ENCODE assay signal across 25 mouse cellular contexts in the genomic region with DNA sequence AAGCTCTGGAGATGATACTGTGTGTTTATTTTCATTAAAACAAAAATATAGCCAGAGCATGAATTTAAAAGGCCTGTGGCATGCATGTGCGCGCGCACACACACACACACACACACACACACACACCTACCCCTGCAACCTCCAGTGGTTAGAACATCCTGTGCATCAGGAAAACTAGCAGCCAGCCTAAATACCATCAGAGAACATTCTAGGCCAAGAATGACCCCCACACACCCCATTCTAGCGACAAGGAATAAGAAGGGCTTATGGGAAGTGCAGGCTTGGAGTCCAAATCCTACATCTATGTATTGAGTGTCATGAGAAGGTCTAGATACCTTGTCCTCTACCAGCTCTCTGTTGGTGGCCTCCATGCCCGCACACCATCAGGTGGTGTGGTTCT. TPM values are rescaled to one million over a fixed set of nuclear protein-coding genes. Genes with fewer than 3 reads are reported as not detected.
DNase-seq lines count a peak whose midpoint lies in the region; ATAC-seq and TF ChIP-seq lines count a peak whose summit lies in the region.
"Had no signal": no experiment of that assay in that cellular context is flagged by ENCODE, and none has a peak within 500 bp of the region (broad histone marks: within the 10 kb centered on the region; RNA-seq: fewer than 3 reads in every experiment).

No protein-coding gene starts in this region.

- H3K9ac ChIP-seq in limb, embryonic 12.5 days (replicated peaks) = 0 out of 2 replicates have a peak overlapping the region, but pooled peaks have one; percentile 44
- H3K9ac ChIP-seq: forebrain, embryonic 12.5 days had no signal

- H3K27me3 ChIP-seq in megakaryocyte, embryonic 14.5 days (replicated peaks) = peaks cover 12% of the 10 kb centered on the region
- H3K27me3 ChIP-seq in limb, embryonic 12.5 days = peaks cover 28% of the 10 kb centered on the region

- no peak overlapping the region for H3K4me3 ChIP-seq in gastrocnemius, adult 2 months
- H3K4me3 ChIP-seq in megakaryocyte, embryonic 14.5 days (replicated peaks) = peak overlapping the region; percentile 90
- H3K4me3 ChIP-seq in limb, embryonic 12.5 days (replicated peaks) = no peak overlapping the region
- H3K4me3 ChIP-seq: forebrain, embryonic 12.5 days had no signal

- no peak for TF ChIP-seq CTCF in gastrocnemius, adult 2 months (IDR thresholded peaks at IDR 0.05)

- no peak for ATAC-seq in megakaryocyte, adult 5-6 weeks (ENCODE audit: poor library complexity, severe bottlenecking)
- no peak for ATAC-seq in limb, embryonic 12.5 days (ENCODE audit: insufficient number of reproducible peaks, insufficient read depth, low FRiP score, low TSS enrichment, low read depth)
- ATAC-seq: activated CD4-positive, CD25-positive, alpha-beta regulatory T cell, adult 4 months; forebrain, embryonic 16.5 days had no signal

- H3K4me2 ChIP-seq in limb, embryonic 12.5 days = no peak overlapping the region; the same call in 1 of the 2 replicates

- DNase-seq in gastrocnemius, adult 2 months = no peak
- no peak for DNase-seq in gastrocnemius, adult 8-10 months (ENCODE audit: low spot score in 2 of 2)
- DNase-seq in naive thymus-derived CD4-positive, alpha-beta T cell, adult 2 months (ENCODE audit: low read depth) = peak; percentile 59
- no peak for DNase-seq in right cerebral cortex, postnatal 14 days
- DNase-seq in layer of hippocampus, adult 9-11 months = no peak
- DNase-seq: adrenal gland, postnatal 14 days; cerebellum, adult 11-12 months; cerebellum, adult 9-11 months; cerebellum, postnatal 36 days; gastrocnemius, postnatal 36 days; heart, adult 18-20 months; heart, postnatal 14 days had no signal

- no peaks in the 10 kb centered on the region for H3K9me3 ChIP-seq in megakaryocyte, embryonic 14.5 days
- H3K9me3 ChIP-seq in limb, embryonic 12.5 days = no peaks in the 10 kb centered on the region
- H3K9me3 ChIP-seq: embryonic facial prominence, embryonic 13.5 days; forebrain, embryonic 12.5 days; heart, embryonic 10.5 days; heart, embryonic 15.5 days had no signal

- peaks cover 40% of the 10 kb centered on the region for H3K36me3 ChIP-seq in megakaryocyte, embryonic 14.5 days (replicated peaks; ENCODE audit: low read length)
- H3K36me3 ChIP-seq in limb, embryonic 12.5 days = peaks cover 16% of the 10 kb centered on the region
- H3K36me3 ChIP-seq: forebrain, embryonic 12.5 days; heart, embryonic 10.5 days; heart, embryonic 15.5 days had no signal

- intact Hi-C loops in gastrocnemius, adult 2 months (cut with DNase I) = no loop called here

- H3K27ac ChIP-seq in gastrocnemius, adult 2 months = peak overlapping the region; percentile 62; the same call in 1 of the 2 replicates
- H3K27ac ChIP-seq in limb, embryonic 12.5 days = no peak overlapping the region
- H3K27ac ChIP-seq: embryonic facial prominence, embryonic 13.5 days; forebrain, embryonic 12.5 days; heart, embryonic 15.5 days; hindbrain, embryonic 14.5 days had no signal

- H3K4me1 ChIP-seq in megakaryocyte, embryonic 14.5 days = peaks cover 55% of the 10 kb centered on the region
- H3K4me1 ChIP-seq in limb, embryonic 12.5 days (replicated peaks) = peaks cover 27% of the 10 kb centered on the region

- 96% methylated on average over 5 of the region's 5 CpGs for WGBS in limb, embryonic 12.5 days

RNA-seq across cellular contexts. Expression of a gene that starts 1.5 kb away (rescaled TPM):
- 10 to 100 TPM in 1 of 2 experiments, 1 to 10 TPM in 1; 9.5 to 69.2 TPM for total RNA-seq in gastrocnemius, adult 2 months (2021)
- total RNA-seq in gastrocnemius, adult 8-10 months (2022) = 10 to 100 TPM in 2 of 4 experiments, 1 to 10 TPM in 2; 3.0 to 32.8 (median 13.1) TPM
- polyA plus RNA-seq in megakaryocyte, embryonic 14.5 days (2012; ENCODE audit: insufficient read depth, low replicate concordance) = 0.45 TPM in 1 of 2 replicates, not detected in the other
- total RNA-seq in megakaryocyte, adult 5-6 weeks (2015) = not detected in 2 replicates
- not detected in 2 replicates for total RNA-seq in megakaryocyte, adult 5-6 weeks (2017)
- polyA plus RNA-seq in limb, embryonic 12.5 days (2016; fragmentation: Nextera tagmentation; extraction: Ambion mirVana) = 3.6 and 5.3 TPM in 2 replicates
- total RNA-seq: adrenal gland, adult 18-20 months; adrenal gland, postnatal 14 days had no signal

RNA-seq across cellular contexts. Expression of a gene that starts 14.3 kb away (rescaled TPM):
- total RNA-seq in gastrocnemius, adult 2 months (2021) = 1 to 10 TPM; 2.9 to 4.1 TPM
- 1 to 10 TPM; 4.0 to 5.1 (median 4.4) TPM for total RNA-seq in gastrocnemius, adult 8-10 months (2022)
- 0.92 and 2.2 TPM in 2 replicates for polyA plus RNA-seq in megakaryocyte, embryonic 14.5 days (2012; ENCODE audit: insufficient read depth, low replicate concordance)
- total RNA-seq in megakaryocyte, adult 5-6 weeks (2015) = 0.32 and 0.40 TPM in 2 replicates
- total RNA-seq in megakaryocyte, adult 5-6 weeks (2017) = 0.59 and 0.89 TPM in 2 replicates
- 4.1 and 5.7 TPM in 2 replicates for polyA plus RNA-seq in limb, embryonic 12.5 days (2016; fragmentation: Nextera tagmentation; extraction: Ambion mirVana)

RNA-seq across cellular contexts. Expression of a gene that starts 38.3 kb away (rescaled TPM):
- total RNA-seq in gastrocnemius, adult 2 months (2021) = 1 to 10 TPM; 1.6 to 3.6 TPM
- 1 to 10 TPM; 1.2 to 2.6 (median 1.9) TPM for total RNA-seq in gastrocnemius, adult 8-10 months (2022)
- 12.9 and 26.6 TPM in 2 replicates for polyA plus RNA-seq in megakaryocyte, embryonic 14.5 days (2012; ENCODE audit: insufficient read depth, low replicate concordance)
- 6.7 and 7.9 TPM in 2 replicates for total RNA-seq in megakaryocyte, adult 5-6 weeks (2015)
- 0.37 and 1.1 TPM in 2 replicates for total RNA-seq in megakaryocyte, adult 5-6 weeks (2017)
- polyA plus RNA-seq in limb, embryonic 12.5 days (2016; fragmentation: Nextera tagmentation; extraction: Ambion mirVana) = 5.0 and 6.0 TPM in 2 replicates

RNA-seq across cellular contexts. Expression of a gene that starts 41.8 kb away (rescaled TPM):
- not detected for total RNA-seq in gastrocnemius, adult 2 months (2021)
- not detected for total RNA-seq in gastrocnemius, adult 8-10 months (2022)
- not detected in 2 replicates for polyA plus RNA-seq in megakaryocyte, embryonic 14.5 days (2012; ENCODE audit: insufficient read depth, low replicate concordance)
- total RNA-seq in megakaryocyte, adult 5-6 weeks (2015) = 0.23 TPM in 1 of 2 replicates, not detected in the other
- total RNA-seq in megakaryocyte, adult 5-6 weeks (2017) = 0.20 TPM in 1 of 2 replicates, not detected in the other
- polyA plus RNA-seq in limb, embryonic 12.5 days (2016; fragmentation: Nextera tagmentation; extraction: Ambion mirVana) = 5.1 and 7.0 TPM in 2 replicates
- total RNA-seq: gastrocnemius, adult 18-20 months; gastrocnemius, postnatal 36 days had no signal
- polyA plus RNA-seq: activated CD4-positive, CD25-positive, alpha-beta regulatory T cell, adult 4 months; C2C12 had no signal
